Mouse (Mus musculus): ENCODE measurements at regions not wholly inside any gene's neighbourhood (a gene's known extent, or its start where the extent isn't known, plus 50 kb on each side); places are given as distances from the start of the nearest gene placed in this dataset.
A peak's percentile ranks its signal among the peaks of the same experiment; 100 is the strongest.

DNA sequence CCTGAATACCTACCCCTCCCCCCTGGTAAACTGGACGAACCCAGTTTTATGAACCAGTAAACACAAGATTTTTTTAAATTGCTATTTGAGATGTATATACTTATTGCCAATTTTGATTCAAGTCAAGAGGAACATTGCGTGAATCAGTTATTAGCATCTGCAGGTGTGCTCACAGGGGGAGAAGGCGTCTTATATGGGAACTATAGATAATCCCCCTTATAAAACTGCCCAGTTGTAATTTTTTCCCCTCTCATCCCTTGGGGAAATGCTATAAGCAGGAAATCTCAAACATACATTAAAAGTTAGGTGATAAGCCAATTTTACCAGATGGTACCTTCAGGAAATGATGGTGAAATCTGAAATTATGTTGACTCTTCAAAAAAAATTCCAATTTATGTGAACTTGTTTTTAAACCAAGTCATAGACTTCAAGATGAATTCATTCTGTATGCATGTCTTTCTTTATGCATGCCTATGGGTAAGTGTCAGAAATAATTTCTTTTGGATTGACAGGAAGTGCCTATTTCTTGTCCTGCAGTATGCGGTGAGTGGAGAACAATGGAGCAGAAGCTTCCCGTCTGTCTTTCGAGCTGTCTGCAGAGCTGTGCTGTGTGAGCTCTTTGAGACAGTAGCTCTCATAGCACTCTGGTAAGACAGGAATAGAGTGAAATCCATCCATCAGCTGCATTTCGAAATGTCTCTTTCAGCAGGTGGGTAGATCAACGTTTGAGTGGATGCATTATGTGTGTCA, 306.0 kb upstream of the Xrcc4 start:
- intact Hi-C loops (cut with DNase I): no loop called here
- no peak for DNase-seq (ENCODE audit: low spot score in 2 of 2)

DNA sequence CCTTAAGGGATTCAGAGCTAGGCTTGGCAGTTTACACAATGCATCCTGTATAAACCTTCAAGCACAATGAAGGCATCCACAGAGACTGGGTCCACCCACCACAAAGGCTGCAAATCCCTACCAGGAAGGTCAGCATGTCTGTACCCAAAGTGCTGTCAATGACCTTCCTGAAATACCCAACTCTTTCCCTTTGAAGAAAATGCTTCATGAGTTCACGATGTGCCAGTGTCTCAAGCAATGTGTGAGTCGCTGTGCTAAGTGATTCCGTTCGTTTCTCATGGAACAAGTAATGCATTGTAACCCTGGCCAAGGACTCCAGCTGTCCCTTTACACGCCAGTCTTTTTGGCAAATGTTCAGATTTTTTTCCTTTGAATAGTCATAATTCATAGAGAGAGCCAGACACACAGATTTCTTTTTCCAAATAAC, 305.4 kb upstream of the Xrcc4 start:
- peak; percentile 21 to 44 for DNase-seq (ENCODE audit: low spot score in 2 of 2)
- intact Hi-C loops (cut with DNase I): no loop called here

GRCm38 (mm10) chr13:90392415-90392814, 303.0 kb upstream of the Xrcc4 start:
- intact Hi-C loops (cut with DNase I): no loop called here
- no peak for DNase-seq (ENCODE audit: low spot score in 2 of 2)

DNA sequence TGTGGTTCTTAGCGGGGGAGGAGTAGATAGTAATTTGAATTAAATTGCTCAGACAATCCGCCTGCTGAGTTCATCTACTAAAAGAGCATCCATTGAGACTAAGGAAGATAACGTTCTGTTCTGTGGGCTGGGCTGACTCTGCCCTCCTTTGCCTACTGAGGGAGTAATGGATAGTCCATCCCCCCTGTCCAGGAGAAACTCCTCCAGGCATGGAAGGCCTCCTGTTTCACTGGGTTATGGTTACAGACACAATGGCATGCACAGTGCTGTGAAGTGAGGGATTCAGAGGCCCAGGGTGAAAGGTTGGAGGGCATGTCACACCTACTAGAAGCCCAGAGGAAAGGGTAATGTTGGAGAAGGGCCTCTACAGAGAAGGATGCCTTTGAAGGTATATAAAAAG, 287.2 kb upstream of the Xrcc4 start:
- intact Hi-C loops (cut with DNase I): no loop called here

GRCm38 (mm10) chr13:90376207-90376606, 286.8 kb upstream of the Xrcc4 start:
- intact Hi-C loops (cut with DNase I): no loop called here
- DNase-seq (ENCODE audit: low spot score in 2 of 2): no peak

More for the DNA sequence above, 287.2 kb upstream of the Xrcc4 start:
- no peak for DNase-seq (ENCODE audit: low spot score in 2 of 2)

GRCm38 (mm10) chr13:90371415-90372150, 282.2 kb upstream of the Xrcc4 start:
- intact Hi-C loops (cut with DNase I): no loop called here
- no peak for DNase-seq (ENCODE audit: low spot score in 2 of 2)

DNA sequence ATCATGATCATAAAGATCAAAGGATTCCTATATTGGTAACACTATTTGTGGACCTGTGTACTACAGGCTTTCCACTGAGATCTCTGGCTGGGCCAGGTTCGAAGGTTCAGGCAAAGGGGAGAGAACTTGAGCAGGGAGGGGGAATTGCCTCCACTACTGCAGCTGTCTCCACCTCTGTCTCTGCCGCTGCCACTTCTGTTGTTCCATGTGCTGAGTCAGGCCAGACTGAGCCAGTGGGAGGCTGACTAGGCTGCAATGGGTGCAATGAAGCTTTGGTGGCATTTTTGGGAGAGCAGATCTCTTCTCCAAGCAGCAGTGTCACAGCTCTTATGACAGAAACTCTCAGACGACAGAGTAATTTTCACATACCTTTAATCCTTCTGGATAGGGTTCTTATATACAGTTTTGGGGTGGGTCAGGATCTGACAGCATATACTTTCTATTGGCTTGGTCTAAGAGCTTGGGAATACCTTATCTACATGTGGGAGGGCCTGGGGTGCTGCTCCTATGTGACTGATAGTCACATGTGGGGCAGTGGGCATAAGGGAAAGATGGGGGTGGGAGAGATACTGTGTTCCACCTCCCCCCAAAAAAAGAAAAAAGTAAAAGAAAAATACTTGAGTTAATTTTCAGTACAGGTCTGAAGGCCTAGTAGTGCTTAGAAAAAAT, 281.5 kb upstream of the Xrcc4 start:
- no peak for DNase-seq (ENCODE audit: low spot score in 2 of 2)
- intact Hi-C loops (cut with DNase I): no loop called here

GRCm38 (mm10) chr13:90364518-90365027, 275.2 kb upstream of the Xrcc4 start:
- intact Hi-C loops (cut with DNase I): no loop called here
- peak in 1 of 2 experiments; percentile 28 for DNase-seq (ENCODE audit: low spot score in 2 of 2)

DNA sequence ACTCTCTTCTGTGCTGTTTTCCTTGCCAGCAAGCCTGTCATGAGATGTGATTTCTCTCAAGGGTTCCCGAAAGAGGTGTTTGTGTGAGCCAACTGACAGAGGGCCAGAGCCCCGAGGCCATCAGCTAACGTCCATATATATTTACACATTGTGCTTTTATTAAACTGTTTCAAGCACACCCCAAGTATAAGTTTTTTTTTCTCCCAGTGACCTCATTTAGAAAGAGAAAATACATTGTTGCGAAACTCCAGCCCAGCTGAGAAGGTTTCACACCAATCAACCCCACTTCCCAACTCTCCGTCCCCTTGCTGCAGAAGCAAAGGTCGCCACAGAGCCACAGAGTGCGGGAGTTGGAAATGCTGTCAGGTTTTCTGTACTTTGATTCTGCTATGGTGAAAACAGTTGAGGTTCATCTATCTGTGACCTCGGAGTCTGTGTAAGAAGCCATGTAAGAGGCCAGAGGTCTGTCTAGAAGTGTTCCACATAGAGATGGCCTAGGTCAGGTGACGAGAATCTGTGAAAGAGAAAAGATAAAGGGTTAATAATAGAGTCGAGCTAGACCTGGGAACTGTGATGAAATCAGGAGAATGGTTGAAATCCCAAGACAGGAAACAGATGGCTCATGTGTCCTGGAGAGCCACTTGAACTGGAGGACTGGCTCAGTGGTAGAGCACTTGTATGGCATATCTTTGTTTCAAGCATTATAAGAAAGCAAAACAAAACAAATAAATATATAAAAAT, 270.6 kb upstream of the Xrcc4 start:
- intact Hi-C loops (cut with DNase I): no loop called here
- no peak for DNase-seq (ENCODE audit: low spot score in 2 of 2)

- intact Hi-C loops (cut with DNase I): no loop called here
- DNase-seq (ENCODE audit: low spot score in 2 of 2): peak in 1 of 2 experiments; percentile 16
Measured at GRCm38 (mm10) chr13:90358149-90358548, 268.7 kb upstream of the Xrcc4 start.

GRCm38 (mm10) chr13:90355602-90356001, 266.2 kb upstream of the Xrcc4 start:
- no peak for DNase-seq (ENCODE audit: low spot score in 2 of 2)
- intact Hi-C loops (cut with DNase I): no loop called here

- intact Hi-C loops (cut with DNase I): no loop called here
- DNase-seq (ENCODE audit: low spot score in 2 of 2): no peak
Measured at GRCm38 (mm10) chr13:90342823-90343222, 253.4 kb upstream of the Xrcc4 start.

DNA sequence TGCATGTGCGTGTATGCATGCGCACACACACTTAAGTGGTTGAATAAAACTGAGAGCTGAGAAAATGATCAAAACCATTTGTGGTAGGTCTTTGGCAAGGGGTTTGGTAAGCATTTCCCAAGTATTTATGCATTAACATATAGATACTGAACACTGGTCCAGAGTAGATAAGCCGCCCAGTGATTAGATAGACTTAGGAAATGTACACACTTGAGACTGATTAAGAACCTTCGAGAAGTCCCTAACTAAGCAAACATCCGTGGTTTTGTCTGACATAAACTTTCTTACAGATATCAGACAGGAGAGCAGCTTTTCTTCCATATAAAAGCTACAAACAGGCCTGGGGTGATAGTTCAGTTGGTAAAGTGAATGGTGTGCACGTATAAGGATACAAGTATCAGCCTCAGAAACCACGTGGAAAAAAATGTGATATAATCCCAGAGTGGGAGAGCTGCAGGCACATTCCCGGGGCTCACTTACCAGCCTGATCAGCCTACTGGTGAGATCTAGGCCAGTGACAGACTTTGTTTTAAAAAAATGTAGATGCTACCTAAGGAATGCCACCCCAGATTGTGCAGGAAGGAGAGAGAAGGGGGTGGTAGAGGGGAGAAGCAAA, 252.3 kb upstream of the Xrcc4 start:
- intact Hi-C loops (cut with DNase I): no loop called here

GRCm38 (mm10) chr13:90340647-90341160, 251.3 kb upstream of the Xrcc4 start:
- intact Hi-C loops (cut with DNase I): no loop called here
- no peak for DNase-seq (ENCODE audit: low spot score in 2 of 2)

More for the DNA sequence above, 252.3 kb upstream of the Xrcc4 start:
- DNase-seq (ENCODE audit: low spot score in 2 of 2): no peak

- no peak for DNase-seq (ENCODE audit: low spot score in 2 of 2)
Measured at GRCm38 (mm10) chr13:90337591-90337990, 248.2 kb upstream of the Xrcc4 start.

GRCm38 (mm10) chr13:90335741-90336037, 246.3 kb upstream of the Xrcc4 start:
- DNase-seq (ENCODE audit: low spot score in 2 of 2): no peak
- intact Hi-C loops (cut with DNase I): no loop called here

More at GRCm38 (mm10) chr13:90337591-90337990, 248.2 kb upstream of the Xrcc4 start:
- intact Hi-C loops (cut with DNase I): no loop called here

DNA sequence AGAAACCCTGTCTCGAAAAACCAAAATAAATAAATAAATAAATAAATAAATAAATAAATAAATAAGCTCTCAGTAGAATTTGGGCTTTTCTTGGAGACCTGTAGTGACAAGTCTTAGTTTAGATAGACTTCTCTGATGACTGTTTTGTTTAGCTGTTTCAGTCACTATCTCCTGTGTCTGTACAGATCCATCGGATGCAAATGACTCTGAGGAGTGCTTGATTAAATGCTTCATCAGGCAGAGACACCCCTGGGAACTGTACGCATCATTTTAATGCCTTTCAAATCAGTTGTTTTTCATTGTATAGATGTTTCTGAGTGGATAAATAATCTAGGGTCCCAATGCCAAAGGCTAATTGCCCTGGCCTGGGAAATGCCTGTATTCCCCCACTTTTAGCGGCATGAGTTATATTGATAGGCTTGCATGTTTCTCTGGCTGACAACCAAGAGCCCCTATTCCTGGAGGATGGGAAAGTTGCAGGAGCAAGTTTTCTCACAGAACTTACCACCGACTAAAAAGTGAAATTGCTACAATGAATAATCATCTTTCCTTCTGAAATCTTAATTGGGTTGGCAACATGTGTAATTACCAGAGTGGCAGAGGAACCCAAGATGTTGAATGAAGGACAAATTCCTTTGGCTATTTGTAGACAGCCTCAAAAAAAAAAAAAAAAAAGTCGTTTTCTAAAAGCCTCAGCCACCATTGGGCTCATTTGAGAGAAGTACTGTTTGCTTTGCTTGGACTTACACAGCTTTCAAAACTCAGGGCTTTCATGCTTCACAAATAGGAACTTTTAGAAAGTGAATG, 245.7 kb upstream of the Xrcc4 start:
- no peak for DNase-seq (ENCODE audit: low spot score in 2 of 2)
- intact Hi-C loops (cut with DNase I): no loop called here

DNA sequence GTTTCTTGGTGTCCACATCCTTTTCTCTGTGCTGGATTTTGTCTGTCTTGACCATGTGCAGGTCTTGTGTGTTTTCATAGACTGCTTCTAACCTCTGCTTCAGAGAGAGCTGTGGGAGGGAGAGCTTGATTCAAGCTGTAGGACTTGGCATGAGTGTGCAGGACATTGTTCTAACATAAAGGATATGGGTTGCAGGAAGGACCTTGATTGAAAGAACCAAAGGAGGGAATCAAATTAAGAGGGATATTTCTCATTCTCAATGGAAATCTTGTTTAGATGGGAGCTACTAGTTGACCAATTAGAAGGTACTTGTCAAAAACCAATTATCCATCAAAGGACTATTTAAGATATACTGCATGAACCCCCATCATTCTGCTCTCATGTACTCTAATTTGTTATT, 244.9 kb upstream of the Xrcc4 start:
- intact Hi-C loops (cut with DNase I): no loop called here
- no peak for DNase-seq (ENCODE audit: low spot score in 2 of 2)

Data from left cerebral cortex, postnatal 25 days (tissue).